Mouse (Mus musculus): ENCODE data around the gene Actr2. TPM values are rescaled to one million over a fixed set of nuclear protein-coding genes. Genes with fewer than 3 reads are reported as not detected.
"Not testable (repeated sequence)": the region's sequence is repeated elsewhere in the genome, so short reads cannot be mapped to it uniquely, and the experiment has no call there.

Gene Actr2
- polyA plus RNA-seq, 1 experiment: 59.5 TPM

- Histone ChIP-seq H3K79me3 (ENCODE audit: low read depth) (no peaks in the 10 kb centered on the region), H3K27me3 (ENCODE audit: control insufficient read depth, insufficient read depth, insufficient read length) (no peaks in the 10 kb centered on the region), H3K4me3 (ENCODE audit: insufficient read depth, poor library complexity, severe bottlenecking) (no peak overlapping the region), H3K36me3 (ENCODE audit: control insufficient read depth, insufficient read depth) (no peaks in the 10 kb centered on the region), H3ac (ENCODE audit: control insufficient read depth, insufficient read length, low read depth) (no peak overlapping the region), H3K79me2 (ENCODE audit: control insufficient read depth, insufficient read depth) (no peaks in the 10 kb centered on the region)
- TF ChIP-seq MYOG (IDR thresholded peaks at IDR 0.05; ENCODE audit: control insufficient read depth, extremely low read depth, insufficient read length) (no peak), USF1 (IDR thresholded peaks at IDR 0.05; ENCODE audit: low read depth) (no peak), MAX (IDR thresholded peaks at IDR 0.05) (no peak), FOSL1 (IDR thresholded peaks at IDR 0.05; ENCODE audit: insufficient read depth, low read length, poor library complexity, severe bottlenecking) (no peak), CEBPB (IDR thresholded peaks at IDR 0.05; ENCODE audit: low read depth) (no peak), CTCF (IDR thresholded peaks at IDR 0.05; ENCODE audit: control insufficient read depth, insufficient read depth, insufficient read length) (no peak)
Measured at GRCm38 (mm10) chr11:20145383-20145782, 32.7 kb upstream of the Actr2 start.

DNA sequence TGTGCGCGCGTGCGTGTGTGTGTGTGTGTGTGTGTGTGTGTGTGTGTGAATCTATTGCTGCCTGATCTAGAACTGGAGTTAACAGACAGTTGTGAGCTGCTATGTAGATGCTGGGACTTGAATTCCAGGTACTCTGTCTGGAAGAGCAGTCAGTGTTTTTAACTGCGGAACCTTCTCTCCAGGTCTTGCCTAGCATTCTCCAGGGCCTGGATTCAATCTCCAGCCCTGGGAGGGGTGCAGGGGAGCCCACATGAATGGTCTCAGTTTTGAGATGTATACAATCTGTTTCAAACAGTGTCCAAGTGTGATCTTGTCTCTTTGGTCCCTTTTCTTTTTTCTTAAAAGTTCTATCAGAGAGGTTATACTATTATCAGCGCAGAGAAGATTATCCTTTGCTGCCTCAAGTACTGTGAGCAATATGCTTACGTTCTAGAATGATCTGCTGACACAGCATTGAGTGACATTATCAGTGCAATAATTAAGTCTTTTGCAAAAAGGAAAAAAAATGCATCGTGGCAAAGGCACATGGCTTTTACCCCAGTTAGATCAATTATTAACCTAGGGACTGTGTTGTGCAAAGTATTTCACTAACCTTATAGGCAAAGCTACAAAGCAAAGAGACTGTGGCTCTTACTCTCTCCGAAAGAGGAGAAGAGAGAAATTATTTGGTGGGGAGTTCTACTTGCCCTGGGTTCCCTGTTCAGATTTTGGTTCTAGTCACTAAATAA, 32.0 kb upstream of the Actr2 start:
- Histone ChIP-seq H3K27me3 (ENCODE audit: control insufficient read depth, insufficient read depth, insufficient read length) (no peaks in the 10 kb centered on the region), H3ac (ENCODE audit: control insufficient read depth, insufficient read length, low read depth) (no peak overlapping the region), H3K36me3 (ENCODE audit: control insufficient read depth, insufficient read depth) (no peaks in the 10 kb centered on the region), H3K79me2 (ENCODE audit: control insufficient read depth, insufficient read depth) (no peaks in the 10 kb centered on the region), H3K4me3 (ENCODE audit: insufficient read depth, poor library complexity, severe bottlenecking) (no peak overlapping the region), H3K79me3 (ENCODE audit: low read depth) (no peaks in the 10 kb centered on the region)
- TF ChIP-seq CTCF (IDR thresholded peaks at IDR 0.05; ENCODE audit: control insufficient read depth, insufficient read depth, insufficient read length) (no peak), FOSL1 (IDR thresholded peaks at IDR 0.05; ENCODE audit: insufficient read depth, low read length, poor library complexity, severe bottlenecking) (no peak), MAX (IDR thresholded peaks at IDR 0.05) (no peak), MYOG (IDR thresholded peaks at IDR 0.05; ENCODE audit: control insufficient read depth, extremely low read depth, insufficient read length) (no peak), USF1 (IDR thresholded peaks at IDR 0.05; ENCODE audit: low read depth) (no peak), CEBPB (IDR thresholded peaks at IDR 0.05; ENCODE audit: low read depth) (no peak), MYOD1 (IDR thresholded peaks at IDR 0.05; ENCODE audit: control insufficient read depth, insufficient read length, low read depth) (no peak)

DNA sequence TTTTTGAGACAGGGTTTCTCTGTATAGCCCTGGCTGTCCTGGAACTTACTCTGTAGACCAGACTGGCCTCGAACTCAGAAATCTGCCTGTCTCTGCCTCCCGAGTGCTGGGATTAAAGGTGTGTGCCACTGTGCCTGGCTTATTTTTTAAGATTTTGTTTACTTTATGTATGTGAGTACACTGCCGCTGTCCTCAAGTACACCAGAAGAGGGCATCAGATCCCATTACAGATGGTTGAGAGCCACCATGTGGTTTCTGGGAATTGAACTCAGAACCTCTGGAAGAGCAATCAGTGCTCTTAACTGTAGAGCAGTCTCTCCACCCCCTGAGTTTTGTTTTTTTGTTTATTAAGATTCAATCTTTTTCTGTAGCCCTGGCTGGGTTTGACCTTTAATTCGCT, 31.0 kb upstream of the Actr2 start:
- H3K27me3 ChIP-seq (ENCODE audit: control insufficient read depth, insufficient read depth, insufficient read length); H3K79me2 ChIP-seq (ENCODE audit: control insufficient read depth, insufficient read depth); H3K79me3 ChIP-seq (ENCODE audit: low read depth); H3K4me3 ChIP-seq (ENCODE audit: insufficient read depth, poor library complexity, severe bottlenecking); H3K36me3 ChIP-seq (ENCODE audit: control insufficient read depth, insufficient read depth); H3ac ChIP-seq (ENCODE audit: control insufficient read depth, insufficient read length, low read depth): not testable (repeated sequence)

DNA sequence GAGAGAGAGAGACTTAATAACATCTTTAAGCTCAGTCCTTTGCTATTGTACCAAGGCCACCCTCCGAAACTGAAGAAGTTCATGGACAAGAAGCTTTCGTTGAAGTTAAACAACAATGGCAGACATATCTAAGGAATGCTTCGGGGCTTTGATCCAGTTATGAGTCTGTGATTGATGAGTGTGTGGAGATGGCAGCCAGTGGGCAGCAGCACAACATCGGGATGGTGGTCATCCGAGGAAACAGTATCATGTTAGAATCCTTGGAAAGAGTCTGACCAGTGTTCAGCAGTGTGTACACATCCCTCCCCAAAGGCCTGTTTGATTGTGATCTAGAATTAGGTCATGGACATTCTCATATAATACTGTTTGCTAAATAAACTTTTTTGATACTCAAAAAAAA, 29.8 kb upstream of the Actr2 start:
- Histone ChIP-seq H3ac (ENCODE audit: control insufficient read depth, insufficient read length, low read depth) (no peak overlapping the region), H3K36me3 (ENCODE audit: control insufficient read depth, insufficient read depth) (no peaks in the 10 kb centered on the region), H3K27me3 (ENCODE audit: control insufficient read depth, insufficient read depth, insufficient read length) (no peaks in the 10 kb centered on the region), H3K79me3 (ENCODE audit: low read depth) (no peaks in the 10 kb centered on the region), H3K79me2 (ENCODE audit: control insufficient read depth, insufficient read depth) (no peaks in the 10 kb centered on the region), H3K4me3 (ENCODE audit: insufficient read depth, poor library complexity, severe bottlenecking) (no peak overlapping the region)
- TF ChIP-seq USF1 (IDR thresholded peaks at IDR 0.05; ENCODE audit: low read depth) (no peak), FOSL1 (IDR thresholded peaks at IDR 0.05; ENCODE audit: insufficient read depth, low read length, poor library complexity, severe bottlenecking) (no peak), MAX (IDR thresholded peaks at IDR 0.05) (no peak)

- Histone ChIP-seq H3K36me3 (ENCODE audit: control insufficient read depth, insufficient read depth) (no peaks in the 10 kb centered on the region), H3ac (ENCODE audit: control insufficient read depth, insufficient read length, low read depth) (no peak overlapping the region), H3K4me3 (ENCODE audit: insufficient read depth, poor library complexity, severe bottlenecking) (no peak overlapping the region), H3K79me2 (ENCODE audit: control insufficient read depth, insufficient read depth) (no peaks in the 10 kb centered on the region), H3K27me3 (ENCODE audit: control insufficient read depth, insufficient read depth, insufficient read length) (peaks cover 4% of the 10 kb centered on the region), H3K79me3 (ENCODE audit: low read depth) (no peaks in the 10 kb centered on the region)
- TF ChIP-seq MYOD1 (IDR thresholded peaks at IDR 0.05; ENCODE audit: control insufficient read depth, insufficient read length, low read depth) (no peak), FOSL1 (IDR thresholded peaks at IDR 0.05; ENCODE audit: insufficient read depth, low read length, poor library complexity, severe bottlenecking) (no peak), USF1 (IDR thresholded peaks at IDR 0.05; ENCODE audit: low read depth) (no peak), CEBPB (IDR thresholded peaks at IDR 0.05; ENCODE audit: low read depth) (no peak), MAX (IDR thresholded peaks at IDR 0.05) (no peak), MYOG (IDR thresholded peaks at IDR 0.05; ENCODE audit: control insufficient read depth, extremely low read depth, insufficient read length) (no peak), CTCF (IDR thresholded peaks at IDR 0.05; ENCODE audit: control insufficient read depth, insufficient read depth, insufficient read length) (no peak)
Measured at GRCm38 (mm10) chr11:20140286-20140685, 27.6 kb upstream of the Actr2 start.

GRCm38 (mm10) chr11:20139711-20140110, 27.0 kb upstream of the Actr2 start:
- no peaks in the 10 kb centered on the region for H3K79me2 ChIP-seq (ENCODE audit: control insufficient read depth, insufficient read depth)
- peaks cover 4% of the 10 kb centered on the region for H3K27me3 ChIP-seq (ENCODE audit: control insufficient read depth, insufficient read depth, insufficient read length)
- TF ChIP-seq CEBPB (IDR thresholded peaks at IDR 0.05; ENCODE audit: low read depth) (no peak), MAX (IDR thresholded peaks at IDR 0.05) (no peak), USF1 (IDR thresholded peaks at IDR 0.05; ENCODE audit: low read depth) (no peak), FOSL1 (IDR thresholded peaks at IDR 0.05; ENCODE audit: insufficient read depth, low read length, poor library complexity, severe bottlenecking) (no peak), CTCF (IDR thresholded peaks at IDR 0.05; ENCODE audit: control insufficient read depth, insufficient read depth, insufficient read length) (no peak)
- no peaks in the 10 kb centered on the region for H3K36me3 ChIP-seq (ENCODE audit: control insufficient read depth, insufficient read depth)
- no peak overlapping the region for H3ac ChIP-seq (ENCODE audit: control insufficient read depth, insufficient read length, low read depth)
- H3K4me3 ChIP-seq (ENCODE audit: insufficient read depth, poor library complexity, severe bottlenecking): no peak overlapping the region
- H3K79me3 ChIP-seq (ENCODE audit: low read depth): no peaks in the 10 kb centered on the region
